Mouse (Mus musculus) embryonic facial prominence, embryonic 15.5 days (tissue): ENCODE measurements around the gene 4930404H24Rik. TPM values are rescaled to one million over a fixed set of nuclear protein-coding genes. Genes with fewer than 3 reads are reported as not detected.

ENCODE experiments used
- ATAC-seq: fragments of 200-750 bp; cut with Nextera tagmentation; 2 replicates; pipeline ENCODE4 v1.8.0; 2017; ENCODE audit warnings: low read depth, moderate TSS enrichment; ENCODE audit not compliant: insufficient number of reproducible peaks, low FRiP score, low TSS enrichment
- H3K27ac ChIP-seq: fragments of 300-500 bp; sonication (generic); replicated peaks from 2 replicates; pipeline ENCODE4 v1.5.1; 2015; ENCODE audit warnings: mild to moderate bottlenecking, inconsistent platforms
- H3K27me3 ChIP-seq: fragments of 300-500 bp; sonication (generic); 2 replicates; pipeline ENCODE4 v1.6.1; 2015; ENCODE audit warnings: inconsistent platforms
- H3K36me3 ChIP-seq: fragments of 300-500 bp; sonication (generic); 2 replicates; pipeline ENCODE4 v1.6.1; 2015; ENCODE audit warnings: mild to moderate bottlenecking, inconsistent platforms
- H3K4me1 ChIP-seq: fragments of 300-500 bp; sonication (generic); 2 replicates; pipeline ENCODE4 v1.6.1; 2015; ENCODE audit warnings: inconsistent platforms
- H3K4me2 ChIP-seq: fragments of 300-500 bp; sonication (generic); replicated peaks from 2 replicates; pipeline ENCODE4 v1.6.1; 2015; ENCODE audit warnings: mild to moderate bottlenecking, inconsistent platforms
- H3K4me3 ChIP-seq: fragments of 300-500 bp; sonication (generic); replicated peaks from 2 replicates; pipeline ENCODE4 v1.5.1; 2015; ENCODE audit warnings: mild to moderate bottlenecking, inconsistent platforms
- H3K9ac ChIP-seq: fragments of 300-500 bp; sonication (generic); 2 replicates; pipeline ENCODE4 v1.6.1; 2015; ENCODE audit warnings: inconsistent platforms
- H3K9me3 ChIP-seq: fragments of 300-500 bp; sonication (generic); replicated peaks from 2 replicates; pipeline ENCODE4 v1.6.1; 2016; ENCODE audit warnings: inconsistent platforms
- WGBS: fragments of 180-500 bp; shearing (Covaris S2); methylation state at CpG from one replicate; pipeline ENCODE4 v1.1.7; 2015; 5-methylcytosine and 5-hydroxymethylcytosine counted together
- polyA plus RNA-seq: library from polyadenylated mRNA; unstranded; fragments of >200 nt; fragmentation: Nextera tagmentation; extraction: Ambion mirVana; gene quantifications from 2 replicates; pipeline ENCODE4 v1.2.1, GENCODE M21; 2015

4930404H24Rik gene
- polyA plus RNA-seq, 1 experiment from 2014 or later = not detected

DNA sequence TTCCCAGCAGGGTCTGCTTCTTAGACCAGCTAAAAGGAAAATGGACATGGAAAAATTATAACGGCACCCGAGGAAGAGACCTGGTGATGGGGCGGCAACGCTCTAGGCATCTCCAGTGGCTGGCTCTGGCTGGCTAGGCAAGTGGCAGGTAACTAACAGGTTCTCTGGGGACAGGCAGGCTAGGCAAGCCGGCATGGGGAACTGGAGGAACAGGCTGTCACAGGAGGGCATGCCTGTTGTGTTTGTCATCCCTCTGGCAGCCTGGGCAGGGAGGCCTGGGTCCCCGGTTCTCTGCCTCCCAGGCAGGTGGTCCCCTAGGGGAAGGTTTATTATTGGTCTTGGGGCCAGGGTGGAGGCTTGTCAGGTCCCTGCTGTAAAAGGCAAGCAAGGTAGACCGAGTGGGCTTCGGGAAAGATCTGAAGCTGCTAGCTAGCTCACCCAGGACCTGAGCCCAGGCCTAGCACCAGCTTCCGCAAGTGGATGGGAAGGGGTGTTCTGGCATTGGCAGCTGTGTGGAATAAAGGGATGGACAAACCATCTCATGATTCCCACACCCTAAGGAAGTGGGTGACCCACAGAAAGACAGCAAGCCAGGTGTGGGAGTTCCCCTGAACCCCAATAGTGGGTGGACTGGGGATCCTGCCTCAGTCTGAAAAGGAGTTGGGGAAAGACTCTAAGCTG is 34.4 kb downstream of the 4930404H24Rik start:
- peaks cover 49% of the 10 kb centered on the region for H3K4me1 ChIP-seq
- WGBS = 46% methylated on average over 9 of the region's 9 CpGs
- no peak overlapping the region for H3K27ac ChIP-seq
- no peak for ATAC-seq
- H3K4me3 ChIP-seq = no peak overlapping the region; the same call in 1 of the 2 replicates
- no peak overlapping the region for H3K9ac ChIP-seq
- no peak overlapping the region for H3K4me2 ChIP-seq
- H3K36me3 ChIP-seq = no peaks in the 10 kb centered on the region
- peaks cover 28% of the 10 kb centered on the region for H3K27me3 ChIP-seq
- no peaks in the 10 kb centered on the region for H3K9me3 ChIP-seq

DNA sequence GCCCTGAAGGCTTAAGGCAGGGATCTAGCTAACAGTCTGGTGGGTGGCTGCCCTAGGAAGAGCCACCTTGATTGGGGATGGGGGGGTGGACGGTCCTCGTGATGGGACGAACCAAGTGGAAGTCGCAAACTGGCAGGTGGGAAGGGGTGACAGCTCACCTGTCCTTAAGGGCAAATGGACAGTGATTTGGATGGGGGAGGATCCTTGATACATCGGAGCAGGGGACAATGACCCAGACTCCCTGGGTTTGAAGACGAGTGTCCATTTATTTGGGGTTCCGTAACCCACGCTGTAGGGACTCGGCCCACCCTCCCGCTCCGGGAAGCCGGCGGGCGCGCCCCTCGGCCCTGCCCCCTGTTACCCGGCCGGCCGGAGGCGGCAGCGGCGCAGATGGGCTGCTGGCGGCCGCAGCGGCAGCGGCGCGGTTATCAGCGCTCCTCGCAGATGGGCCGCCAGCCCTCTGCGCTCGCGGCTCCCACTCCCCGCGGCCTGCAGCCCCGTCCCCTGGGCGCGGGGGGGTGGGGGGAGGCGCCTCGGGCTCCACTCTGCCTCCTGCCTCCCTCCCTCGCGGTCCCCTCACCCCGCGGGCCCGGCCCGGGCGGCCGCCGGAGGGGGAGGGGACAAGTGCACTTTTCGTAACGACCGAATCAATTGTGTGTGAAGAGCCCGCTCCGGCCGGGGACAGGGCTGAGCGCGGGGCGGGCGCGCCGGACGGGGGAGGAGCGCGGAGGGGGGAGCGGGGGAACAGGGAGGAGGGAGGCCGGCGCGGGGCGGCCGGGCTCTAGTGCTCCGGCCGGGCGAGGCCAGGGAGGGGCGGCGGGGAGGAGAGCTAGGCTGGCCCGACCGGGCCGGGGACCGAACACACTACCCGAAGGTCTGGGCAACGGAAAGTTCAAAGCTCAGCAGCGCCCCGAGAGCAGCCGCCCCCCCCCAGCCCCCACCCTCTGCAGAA is 35.3 kb downstream of the 4930404H24Rik start:
- H3K4me3 ChIP-seq = peak overlapping the region; percentile 67
- H3K4me2 ChIP-seq = peak overlapping the region; percentile 100
- peak overlapping the region; percentile 40 for H3K9ac ChIP-seq
- peaks cover 28% of the 10 kb centered on the region for H3K27me3 ChIP-seq
- peaks cover 43% of the 10 kb centered on the region for H3K4me1 ChIP-seq
- H3K27ac ChIP-seq = 0 out of 2 replicates have a peak overlapping the region, but pooled peaks have one; percentile 34
- WGBS = 3% methylated on average over 64 of the region's 85 CpGs
- no peaks in the 10 kb centered on the region for H3K36me3 ChIP-seq
- peak; percentile 26; the same call in 1 of the 2 replicates for ATAC-seq
- H3K9me3 ChIP-seq = no peaks in the 10 kb centered on the region

DNA sequence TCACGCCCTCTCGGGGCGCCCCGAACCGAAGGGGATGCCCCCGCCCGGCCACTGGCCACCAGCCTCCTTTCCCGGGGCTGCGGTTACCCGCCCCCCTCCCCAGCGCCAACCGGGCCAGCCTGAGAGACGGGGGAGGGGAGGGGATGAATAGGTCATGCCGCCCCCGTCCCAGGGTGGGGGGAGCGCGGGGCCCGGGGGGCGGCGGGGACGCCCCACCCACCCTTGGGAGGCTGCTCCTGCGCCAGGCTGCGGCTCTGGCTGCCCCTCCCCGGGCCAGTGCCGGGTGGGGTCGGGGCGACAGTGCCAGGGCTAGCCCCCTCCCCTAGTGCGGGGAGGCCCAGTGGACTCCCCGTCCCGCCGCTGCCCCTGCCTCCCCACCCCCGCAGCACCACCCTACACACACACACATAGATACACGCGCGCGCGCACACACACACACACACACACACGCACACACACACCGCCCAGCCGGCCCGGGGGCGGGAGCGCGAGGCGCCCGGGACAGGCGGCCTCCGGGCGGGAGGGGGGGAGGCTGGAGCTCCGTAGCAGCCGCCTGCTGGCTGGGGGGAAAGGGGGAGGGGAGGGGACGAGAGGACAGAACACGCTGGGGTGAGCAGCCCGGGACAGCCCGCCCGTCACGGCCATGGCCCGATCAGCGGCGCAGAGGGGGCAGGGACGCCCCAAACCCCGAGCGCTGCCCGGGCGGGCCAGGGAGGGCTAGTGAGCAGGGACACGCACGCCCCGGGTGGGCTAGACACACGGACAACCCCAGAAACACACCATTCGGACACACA is 36.2 kb downstream of the 4930404H24Rik start:
- Histone ChIP-seq H3K4me2 (peak overlapping the region; percentile 100), H3K9me3 (no peaks in the 10 kb centered on the region), H3K36me3 (no peaks in the 10 kb centered on the region), H3K9ac (peak overlapping the region; percentile 40), H3K4me3 (peak overlapping the region; percentile 67), H3K27ac (no peak overlapping the region), H3K27me3 (peaks cover 28% of the 10 kb centered on the region), H3K4me1 (peaks cover 43% of the 10 kb centered on the region)
- ATAC-seq = peak; percentile 20; the same call in 1 of the 2 replicates
- WGBS = under 1% methylated on average over 27 of the region's 70 CpGs

DNA sequence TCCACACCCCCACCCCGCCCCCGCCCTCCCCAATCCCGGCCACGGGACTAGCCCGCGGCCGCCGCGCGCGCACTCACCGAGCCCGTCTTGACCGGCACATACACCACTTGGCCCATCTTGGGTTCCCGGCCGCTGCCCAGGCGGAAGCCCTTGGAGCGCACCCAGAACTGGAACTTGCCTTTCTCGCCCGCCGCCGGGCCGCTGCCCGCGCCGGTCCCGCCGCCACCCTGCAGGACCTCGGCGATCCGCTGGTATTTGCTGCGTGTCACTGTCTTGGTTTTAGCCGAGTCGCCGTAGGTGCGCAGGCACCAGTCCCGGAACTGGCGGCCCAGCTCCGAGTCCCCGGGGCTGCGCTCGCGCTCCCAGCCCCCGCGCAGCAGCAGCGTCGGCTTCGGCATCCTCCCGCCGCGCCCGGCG is 36.8 kb downstream of the 4930404H24Rik start:
- Histone ChIP-seq H3K4me1 (peaks cover 43% of the 10 kb centered on the region), H3K9me3 (no peaks in the 10 kb centered on the region), H3K4me3 (peak overlapping the region; percentile 67), H3K27me3 (peaks cover 28% of the 10 kb centered on the region), H3K4me2 (peak overlapping the region; percentile 100), H3K36me3 (no peaks in the 10 kb centered on the region), H3K9ac (peak overlapping the region; percentile 37), H3K27ac (no peak overlapping the region)
- ATAC-seq = no peak
- WGBS = under 1% methylated on average over 49 of the region's 53 CpGs

DNA sequence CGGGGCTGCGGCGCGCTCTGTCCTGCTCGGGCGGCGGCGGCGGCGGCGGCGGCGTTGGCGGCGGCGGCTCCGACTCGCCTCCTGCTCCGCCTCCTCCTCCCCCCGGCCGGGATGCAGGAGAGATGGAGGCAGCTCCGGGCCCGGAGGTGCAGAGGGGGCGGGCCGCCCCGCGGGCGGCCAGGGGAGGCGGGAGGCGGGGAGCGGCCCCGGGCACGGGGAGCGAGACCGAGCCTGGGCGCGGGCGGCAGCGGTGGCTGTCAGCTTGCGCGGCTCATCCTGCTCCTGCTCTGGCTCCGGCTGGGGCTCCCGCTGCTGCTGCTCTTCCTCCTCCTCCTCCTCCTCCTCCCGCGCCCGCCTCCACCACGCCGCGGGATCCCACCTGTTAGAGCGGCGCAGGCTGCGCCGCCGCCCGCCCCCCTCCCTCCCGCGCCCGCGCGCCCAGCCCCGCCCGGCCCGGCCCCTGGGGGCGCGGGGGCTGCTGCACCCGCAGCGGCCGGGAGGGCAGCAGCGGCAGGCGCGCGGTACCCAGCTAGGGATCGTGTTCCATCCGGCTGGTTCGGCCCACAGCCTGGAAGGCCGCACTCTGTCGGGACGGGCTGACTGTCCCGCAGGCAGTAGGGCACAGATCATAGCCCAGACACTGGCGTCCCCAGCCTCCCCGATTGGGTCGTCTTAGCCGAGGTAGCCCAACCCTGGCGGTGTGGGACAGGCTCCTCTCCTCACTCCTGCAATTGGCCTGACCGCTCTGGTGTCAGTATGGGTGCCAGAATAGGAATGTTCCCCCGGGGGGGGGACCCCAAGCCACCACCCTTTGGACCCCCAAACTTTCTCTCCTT is 37.6 kb downstream of the 4930404H24Rik start, which contains the start of gene Nol4l:
TSS of gene Nol4l (minus strand) at position 41 of the 836 bp plus-strand sequence.
- WGBS = under 1% methylated on average over 34 of the region's 86 CpGs
- Histone ChIP-seq H3K27ac (no peak within 1 kb of the TSS), H3K27me3 (peaks cover 28% of the 10 kb centered on the region), H3K9me3 (no peaks in the 10 kb centered on the region), H3K9ac (peak within 1 kb of the TSS; percentile 37), H3K36me3 (no peaks in the 10 kb centered on the region), H3K4me2 (peak within 1 kb of the TSS; percentile 100), H3K4me1 (peaks cover 43% of the 10 kb centered on the region), H3K4me3 (peak within 1 kb of the TSS; percentile 67)
- peak; percentile 6; the same call in 1 of the 2 replicates for ATAC-seq

DNA sequence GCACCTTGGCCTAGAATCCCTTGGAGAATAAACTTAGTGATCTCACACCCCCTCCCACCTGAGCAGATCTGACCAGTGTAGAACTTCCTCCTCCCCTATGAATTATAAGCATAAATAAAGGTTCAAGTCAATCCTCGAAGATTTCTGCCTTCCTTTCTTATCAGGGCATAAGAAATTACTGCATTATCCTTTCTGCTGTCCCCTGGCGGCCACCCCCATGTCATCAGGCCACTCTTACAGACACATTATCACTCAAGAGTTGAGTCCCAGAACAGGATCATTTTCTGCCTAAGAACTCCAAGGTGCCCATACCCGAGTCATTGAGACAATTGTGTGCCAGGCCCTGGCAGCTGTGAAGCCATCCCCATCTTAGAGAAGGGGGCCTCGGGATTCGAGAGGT is 38.4 kb downstream of the 4930404H24Rik start:
- ATAC-seq = no peak
- no peaks in the 10 kb centered on the region for H3K36me3 ChIP-seq
- H3K4me1 ChIP-seq = peaks cover 37% of the 10 kb centered on the region
- peaks cover 28% of the 10 kb centered on the region for H3K27me3 ChIP-seq
- H3K9me3 ChIP-seq = no peaks in the 10 kb centered on the region
- no peak overlapping the region for H3K27ac ChIP-seq
- H3K4me2 ChIP-seq = no peak overlapping the region
- 54% methylated on average over 5 of the region's 5 CpGs for WGBS
- no peak overlapping the region for H3K9ac ChIP-seq
- no peak overlapping the region for H3K4me3 ChIP-seq

DNA sequence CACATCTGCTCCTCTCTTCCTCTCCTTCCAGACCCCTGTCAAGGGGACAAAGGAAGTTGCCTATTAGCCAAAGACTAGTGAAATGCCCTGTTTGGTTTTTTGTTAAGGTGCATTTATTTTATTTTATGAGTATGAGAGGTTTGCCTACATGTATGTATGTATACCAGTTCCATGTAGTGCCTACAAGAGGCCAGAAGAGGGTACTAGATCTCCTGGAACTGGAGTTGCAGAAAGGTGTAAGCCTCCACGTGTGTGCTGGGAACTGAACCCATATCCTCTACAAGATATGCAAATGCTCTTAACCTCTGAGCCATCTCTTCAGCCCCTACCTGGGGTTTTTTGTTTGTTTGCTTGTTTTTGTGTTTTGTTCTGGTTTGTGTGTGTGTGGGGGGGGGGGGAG is 41.4 kb downstream of the 4930404H24Rik start:
- Histone ChIP-seq H3K27me3 (peaks cover 19% of the 10 kb centered on the region; the same call in 1 of the 2 replicates), H3K36me3 (no peaks in the 10 kb centered on the region), H3K9me3 (no peaks in the 10 kb centered on the region), H3K4me1 (peaks cover 12% of the 10 kb centered on the region; the same call in 1 of the 2 replicates), H3K27ac (no peak overlapping the region), H3K9ac (no peak overlapping the region), H3K4me2 (no peak overlapping the region), H3K4me3 (no peak overlapping the region)
- 65% methylated on average over 1 of the region's 1 CpGs for WGBS
- no peak for ATAC-seq

DNA sequence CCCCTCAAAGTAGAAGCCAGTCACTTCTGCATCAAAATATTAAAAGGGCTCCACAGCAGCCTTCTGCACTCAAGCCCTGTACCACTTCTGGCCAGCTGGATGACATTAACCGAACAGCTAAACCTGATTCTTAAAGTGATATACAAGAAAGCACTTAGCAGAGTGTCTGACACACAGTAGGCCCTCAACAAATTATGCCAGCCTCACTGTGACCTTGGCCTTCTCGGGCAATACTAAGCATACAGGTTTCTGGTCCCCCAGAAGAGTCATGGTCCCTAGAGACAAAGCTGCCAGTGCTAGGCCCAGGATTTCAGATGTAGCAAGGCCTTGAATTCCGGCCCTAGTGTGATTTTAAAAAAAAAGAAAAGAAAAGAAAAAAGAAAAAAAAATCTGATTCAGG is 46.3 kb downstream of the 4930404H24Rik start:
- no peaks in the 10 kb centered on the region for H3K36me3 ChIP-seq
- H3K4me3 ChIP-seq = no peak overlapping the region
- no peak overlapping the region for H3K9ac ChIP-seq
- ATAC-seq = no peak
- no peaks in the 10 kb centered on the region for H3K27me3 ChIP-seq
- H3K27ac ChIP-seq = no peak overlapping the region
- no peaks in the 10 kb centered on the region for H3K9me3 ChIP-seq
- no peaks in the 10 kb centered on the region for H3K4me1 ChIP-seq
- no peak overlapping the region for H3K4me2 ChIP-seq
- 66% methylated on average over 3 of the region's 3 CpGs for WGBS

DNA sequence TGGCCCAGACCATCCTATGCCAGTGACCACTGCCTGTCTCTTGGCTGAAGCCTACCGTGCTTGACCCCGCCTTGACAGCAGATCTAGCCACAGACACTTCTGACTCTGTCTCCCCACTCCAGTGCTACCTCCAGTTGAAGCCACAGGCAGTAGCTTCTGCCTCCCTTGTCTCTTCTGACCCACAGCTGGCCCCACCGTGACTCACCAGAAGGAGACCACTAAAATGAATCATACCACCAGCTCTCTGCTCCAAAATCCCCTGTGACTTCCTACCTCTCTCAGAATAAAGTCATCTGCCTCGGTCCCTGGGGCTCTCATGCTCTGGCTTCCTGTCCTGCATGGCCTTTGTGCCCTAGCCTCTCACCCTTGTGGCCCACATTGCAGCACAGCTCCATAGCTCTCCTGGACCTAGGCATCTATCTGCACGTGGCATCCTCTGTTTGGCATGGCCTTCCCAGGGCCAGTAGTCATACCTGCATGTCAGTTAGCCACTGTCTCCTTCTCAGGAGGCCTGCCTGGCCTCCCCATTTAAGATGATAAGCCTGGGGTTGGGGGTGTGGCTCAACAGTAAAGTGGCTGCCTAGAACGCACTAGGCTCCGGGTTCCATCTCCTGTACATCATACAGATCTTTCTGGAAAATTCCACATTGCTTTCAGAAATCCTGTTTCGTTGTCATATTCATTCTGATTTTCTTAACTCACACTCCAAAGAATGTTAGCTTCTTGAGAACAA is 50.5 kb downstream of the 4930404H24Rik start:
- Histone ChIP-seq H3K4me2 (no peak overlapping the region), H3K27ac (no peak overlapping the region), H3K9me3 (no peaks in the 10 kb centered on the region), H3K4me1 (peaks cover 3% of the 10 kb centered on the region; the same call in 1 of the 2 replicates), H3K36me3 (no peaks in the 10 kb centered on the region), H3K27me3 (no peaks in the 10 kb centered on the region), H3K4me3 (no peak overlapping the region), H3K9ac (no peak overlapping the region)
- no peak for ATAC-seq
- WGBS = 80% methylated on average over 8 of the region's 8 CpGs
